18 mouse cellular contexts compared by ENCODE assay signal in the genomic region with DNA sequence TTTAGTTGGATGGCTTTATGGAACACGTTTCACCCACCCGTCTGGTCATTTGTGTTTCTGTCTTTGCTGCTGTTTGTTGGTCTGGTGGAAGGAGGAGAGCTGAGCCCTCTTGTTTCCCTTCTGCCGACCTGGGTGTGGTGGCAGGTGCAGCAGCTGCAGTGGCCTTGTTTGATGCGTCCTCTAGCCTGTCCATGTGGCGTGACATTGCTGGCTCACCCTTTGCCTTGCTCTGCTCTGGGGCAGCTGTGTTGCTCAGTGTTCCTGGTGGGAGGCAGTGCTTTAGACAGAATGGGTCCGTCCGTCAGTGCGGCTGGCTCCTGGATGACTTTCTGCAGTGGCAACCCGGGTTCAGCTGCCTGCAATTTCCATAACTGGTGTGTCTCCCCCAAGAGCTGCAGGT. TPM values are rescaled to one million over a fixed set of nuclear protein-coding genes. Genes with fewer than 3 reads are reported as not detected.
DNase-seq lines count a peak whose midpoint lies in the region; ATAC-seq and TF ChIP-seq lines count a peak whose summit lies in the region.
"Had no signal": no experiment of that assay in that cellular context is flagged by ENCODE, and none has a peak within 500 bp of the region (broad histone marks: within the 10 kb centered on the region; RNA-seq: fewer than 3 reads in every experiment).

No protein-coding gene starts in this region.

- H3K36me3 ChIP-seq in heart, embryonic 11.5 days (ENCODE audit: control insufficient read depth, insufficient read depth, low read length) = peaks cover 44% of the 10 kb centered on the region
- H3K36me3 ChIP-seq in kidney, embryonic 15.5 days = peaks cover 91% of the 10 kb centered on the region
- H3K36me3 ChIP-seq in kidney, adult 2 months (ENCODE audit: control insufficient read depth, insufficient read depth, low read length) = no peaks in the 10 kb centered on the region; the same call in none of the 2 replicates
- H3K36me3 ChIP-seq in intestine, embryonic 15.5 days = peaks cover 24% of the 10 kb centered on the region

- H3K27ac ChIP-seq in heart, embryonic 11.5 days (ENCODE audit: low read depth, low read length) = 0 out of 2 replicates have a peak overlapping the region, but pooled peaks have one; percentile 29
- peak overlapping the region; percentile 73; the same call in 1 of the 2 replicates for H3K27ac ChIP-seq in kidney, embryonic 15.5 days
- H3K27ac ChIP-seq in kidney, adult 2 months (ENCODE audit: insufficient read depth, low read depth, low read length) = no peak overlapping the region
- H3K27ac ChIP-seq in intestine, embryonic 15.5 days = peak overlapping the region; percentile 60; the same call in 1 of the 2 replicates
- peak overlapping the region; percentile 11 for H3K27ac ChIP-seq in olfactory bulb, adult 2 months (ENCODE audit: insufficient read depth, low read depth, low read length)
- H3K27ac ChIP-seq: embryonic facial prominence, embryonic 12.5 days; gastrocnemius, adult 2 months; heart, adult 2 months; hindbrain, postnatal 0 days had no signal

- H3K27me3 ChIP-seq in heart, embryonic 11.5 days (ENCODE audit: control insufficient read depth, insufficient read depth, low read length) = 0 out of 2 replicates have a peak, but pooled peaks cover 2% of the 10 kb centered on the region
- no peaks in the 10 kb centered on the region for H3K27me3 ChIP-seq in kidney, embryonic 15.5 days
- H3K27me3 ChIP-seq in kidney, adult 2 months (replicated peaks; ENCODE audit: control insufficient read depth, insufficient read depth, low read length) = no peaks in the 10 kb centered on the region
- no peaks in the 10 kb centered on the region for H3K27me3 ChIP-seq in intestine, embryonic 15.5 days (replicated peaks)

- H3K4me3 ChIP-seq in heart, embryonic 11.5 days (ENCODE audit: low read depth, low read length) = no peak overlapping the region
- H3K4me3 ChIP-seq in kidney, embryonic 15.5 days (replicated peaks) = no peak overlapping the region
- no peak overlapping the region for H3K4me3 ChIP-seq in kidney, adult 2 months (ENCODE audit: insufficient read depth, low read depth, low read length)
- no peak overlapping the region for H3K4me3 ChIP-seq in intestine, embryonic 15.5 days (replicated peaks)
- H3K4me3 ChIP-seq in olfactory bulb, adult 2 months (ENCODE audit: insufficient read depth, low read depth, low read length) = no peak overlapping the region
- H3K4me3 ChIP-seq: embryonic facial prominence, embryonic 12.5 days; gastrocnemius, adult 2 months; heart, adult 2 months had no signal

- no peak overlapping the region for H3K4me2 ChIP-seq in heart, embryonic 11.5 days
- no peak overlapping the region for H3K4me2 ChIP-seq in kidney, embryonic 15.5 days
- H3K4me2 ChIP-seq in intestine, embryonic 15.5 days (replicated peaks) = no peak overlapping the region
- H3K4me2 ChIP-seq: embryonic facial prominence, embryonic 12.5 days had no signal

- TF ChIP-seq POLR2A in kidney, adult 2 months (IDR thresholded peaks at IDR 0.05; ENCODE audit: low read depth, low read length) = no peak
- TF ChIP-seq POLR2A in olfactory bulb, adult 2 months (IDR thresholded peaks at IDR 0.05; ENCODE audit: insufficient read depth, low read depth, low read length) = no peak

- WGBS in heart, embryonic 11.5 days (ENCODE audit: insufficient replicate concordance) = 76% methylated on average over 9 of the region's 9 CpGs
- WGBS in kidney, embryonic 15.5 days = 72% methylated on average over 9 of the region's 9 CpGs
- WGBS in kidney, adult 2 months = 56% methylated on average over 9 of the region's 9 CpGs
- 68% methylated on average over 9 of the region's 9 CpGs for WGBS in intestine, embryonic 15.5 days
- 43% methylated on average over 9 of the region's 9 CpGs for WGBS in olfactory bulb, adult 2 months

- no peak overlapping the region for H3K9ac ChIP-seq in heart, embryonic 11.5 days (ENCODE audit: low read depth, low read length)
- no peak overlapping the region for H3K9ac ChIP-seq in kidney, embryonic 15.5 days
- no peak overlapping the region for H3K9ac ChIP-seq in intestine, embryonic 15.5 days
- H3K9ac ChIP-seq: embryonic facial prominence, embryonic 12.5 days; liver, postnatal 0 days had no signal

- no peak for DNase-seq in heart, adult 8-10 months (ENCODE audit: low spot score)
- no peak for DNase-seq in kidney, adult 2 months
- DNase-seq in c-Kit-positive CD71-positive TER-119-positive erythroid progenitor cells, embryonic 14.5 days (ENCODE audit: low spot score) = no peak
- DNase-seq in layer of hippocampus, adult 9-10 months (ENCODE audit: low spot score) = no peak
- DNase-seq: B cell, adult 2 months; gastrocnemius, adult 2 months; heart, adult 2 months; kidney, postnatal 10 days; layer of hippocampus, adult 9-11 months; liver, postnatal 0 days; lung, postnatal 14 days; right cerebral cortex, postnatal 25 days had no signal

- H3K4me1 ChIP-seq in heart, embryonic 11.5 days (ENCODE audit: control insufficient read depth, insufficient read depth, low read length) = peaks cover 21% of the 10 kb centered on the region
- H3K4me1 ChIP-seq in kidney, embryonic 15.5 days = peaks cover 39% of the 10 kb centered on the region
- peaks cover 6% of the 10 kb centered on the region for H3K4me1 ChIP-seq in kidney, adult 2 months (ENCODE audit: control insufficient read depth, insufficient read depth, low read length)
- peaks cover 5% of the 10 kb centered on the region for H3K4me1 ChIP-seq in intestine, embryonic 15.5 days (replicated peaks)
- H3K4me1 ChIP-seq in olfactory bulb, adult 2 months (ENCODE audit: control insufficient read depth, insufficient read depth, low read length) = peaks cover 76% of the 10 kb centered on the region

- no peaks in the 10 kb centered on the region for H3K9me3 ChIP-seq in heart, embryonic 11.5 days (replicated peaks; ENCODE audit: control insufficient read depth, low read length)
- no peaks in the 10 kb centered on the region for H3K9me3 ChIP-seq in kidney, embryonic 15.5 days (replicated peaks)
- no peaks in the 10 kb centered on the region for H3K9me3 ChIP-seq in intestine, embryonic 15.5 days
- H3K9me3 ChIP-seq: embryonic facial prominence, embryonic 12.5 days had no signal

- ATAC-seq in heart, embryonic 11.5 days (replicated peaks; ENCODE audit: insufficient number of reproducible peaks, low FRiP score, low TSS enrichment) = no peak
- ATAC-seq in kidney, embryonic 15.5 days (replicated peaks; ENCODE audit: low FRiP score) = no peak
- peak; percentile 22; the same call in 1 of the 2 replicates for ATAC-seq in intestine, embryonic 15.5 days
- ATAC-seq: hindbrain, postnatal 0 days had no signal

- TF ChIP-seq CTCF in kidney, adult 2 months (conservative IDR thresholded peaks at IDR 0.05; ENCODE audit: insufficient read depth, insufficient read length, low read depth, low read length) = no peak
- TF ChIP-seq CTCF in olfactory bulb, adult 2 months (IDR thresholded peaks at IDR 0.05; ENCODE audit: insufficient read depth, low read depth, low read length) = no peak

RNA-seq across cellular contexts. Expression of a gene that starts 38.6 kb away (rescaled TPM):
- 32.6 and 39.4 TPM in 2 replicates for polyA plus RNA-seq in heart, embryonic 11.5 days (2014; fragmentation: Nextera tagmentation; extraction: Ambion mirVana)
- 10 to 100 TPM; 61.1 to 74.3 (median 69.2) TPM for total RNA-seq in heart, adult 8-10 months (2022)
- polyA plus RNA-seq in kidney, embryonic 15.5 days (2015; fragmentation: Nextera tagmentation; extraction: Ambion mirVana) = 66.5 and 69.0 TPM in 2 replicates
- 49.1 and 52.2 TPM in 2 replicates for polyA plus RNA-seq in kidney, adult 2 months (2012; rRNA removed)
- polyA plus RNA-seq in intestine, embryonic 15.5 days (2015; fragmentation: Nextera tagmentation; extraction: Ambion mirVana) = 30.4 and 30.7 TPM in 2 replicates
- not detected in 2 replicates for polyA plus RNA-seq in olfactory bulb, adult 2 months (2012; ENCODE audit: insufficient read depth, insufficient read length, low replicate concordance, missing spikeins)

RNA-seq across cellular contexts. Expression of a gene that starts 45.9 kb away (rescaled TPM):
- polyA plus RNA-seq in heart, embryonic 11.5 days (2014; fragmentation: Nextera tagmentation; extraction: Ambion mirVana) = 78.9 and 104 TPM in 2 replicates
- total RNA-seq in heart, adult 8-10 months (2022) = 10 to 100 TPM; 26.5 to 38.8 (median 31.0) TPM
- 120 and 126 TPM in 2 replicates for polyA plus RNA-seq in kidney, embryonic 15.5 days (2015; fragmentation: Nextera tagmentation; extraction: Ambion mirVana)
- 22.2 and 25.9 TPM in 2 replicates for polyA plus RNA-seq in kidney, adult 2 months (2012; rRNA removed)
- 166 and 167 TPM in 2 replicates for polyA plus RNA-seq in intestine, embryonic 15.5 days (2015; fragmentation: Nextera tagmentation; extraction: Ambion mirVana)
- polyA plus RNA-seq in olfactory bulb, adult 2 months (2012; ENCODE audit: insufficient read depth, insufficient read length, low replicate concordance, missing spikeins) = 157 TPM in 1 of 2 replicates, not detected in the other
